Mouse (Mus musculus) gastrocnemius, postnatal 14 days (tissue): Measurements from ENCODE around the gene Lrmda. TPM values are rescaled to one million over a fixed set of nuclear protein-coding genes. Genes with fewer than 3 reads are reported as not detected.

Experiments used
- DNase-seq: peaks from one replicate; pipeline ENCODE4 v3.0.0; 2021; ENCODE audit warnings: mixed read lengths
- intact Hi-C: fragments of 180-260 bp; cut with DNase I; formaldehyde crosslinking; loops from one replicate; pipeline ENCODE4 v1.15.1; 2025; ENCODE audit warnings: low total_unique reads
- total RNA-seq, 2 experiments: library from RNA; stranded (reverse); gene quantifications; 2 replicates each; pipeline ENCODE4 v1.2.3; 2021

The Lrmda gene
- total RNA-seq, 2 experiments from 2014 or later = 1.6 to 1.7 TPM

DNA sequence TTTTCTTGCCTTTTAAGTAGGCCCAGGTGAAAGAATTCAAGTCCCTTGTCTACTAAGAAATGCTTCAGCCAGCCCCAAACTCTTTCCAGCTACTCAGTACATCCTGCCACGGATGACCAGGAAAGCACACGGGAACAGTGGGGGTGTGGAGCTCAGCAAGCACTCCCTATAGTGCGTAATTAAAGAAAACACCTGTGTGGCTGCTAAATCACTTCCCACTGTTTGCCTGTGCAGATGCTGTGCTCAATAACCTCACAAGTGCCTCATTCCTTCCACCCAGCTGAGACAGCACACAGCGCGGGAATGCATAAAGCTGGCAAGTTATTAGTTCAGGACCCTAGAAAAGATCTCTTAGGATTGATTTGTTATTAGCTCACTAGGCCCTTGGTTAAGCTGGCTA, 949.2 kb downstream of the Lrmda start:
- no peak for DNase-seq
- intact Hi-C loops = no loop called here

DNA sequence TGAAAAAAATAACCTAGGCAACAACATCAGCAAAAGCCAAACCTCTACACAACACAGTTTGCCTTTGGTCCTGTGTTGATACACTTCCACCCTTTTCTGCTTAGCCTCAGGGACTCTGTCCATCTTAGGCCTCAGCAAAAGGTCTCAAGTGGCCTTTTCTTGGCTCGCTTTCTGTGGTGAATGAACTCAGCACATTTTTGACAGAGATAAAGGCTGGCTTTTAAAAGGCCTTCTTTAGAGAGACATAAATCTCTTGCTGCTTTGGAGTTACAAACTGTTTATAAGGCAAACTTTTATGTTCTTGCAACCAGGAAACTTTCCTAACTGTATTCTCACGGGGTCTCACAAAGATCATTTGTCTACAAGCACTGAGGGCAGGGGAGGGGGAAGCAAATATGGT, 967.2 kb downstream of the Lrmda start:
- DNase-seq = peak; percentile 35
- intact Hi-C loops = no loop called here

DNA sequence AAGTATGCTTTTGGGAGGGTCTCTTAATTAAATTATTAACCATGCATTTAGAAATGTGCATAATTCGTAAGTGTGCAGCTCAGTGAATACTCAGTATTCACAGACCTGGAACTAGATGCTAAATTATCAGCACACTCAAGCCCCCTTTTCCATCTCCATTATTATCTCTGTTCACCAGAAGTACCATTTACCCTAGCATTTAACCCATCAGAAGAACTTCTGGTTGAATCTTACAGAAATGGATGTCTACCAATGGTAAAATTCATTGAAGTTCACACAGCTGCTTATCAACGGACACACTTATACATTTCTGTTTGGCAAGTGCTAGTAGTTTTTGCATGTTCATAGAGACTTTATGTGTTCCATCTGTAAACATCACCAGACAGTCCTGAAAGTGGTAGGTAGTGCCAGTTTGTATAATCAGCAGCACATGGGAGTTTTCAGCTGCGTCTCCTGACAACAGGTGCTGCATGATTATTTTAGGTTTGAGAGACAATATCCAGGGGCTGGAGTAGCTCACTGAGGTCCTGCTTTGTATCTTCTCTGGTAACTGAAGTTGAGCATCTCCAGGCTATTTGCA, 968.7 kb downstream of the Lrmda start:
- no peak for DNase-seq
- intact Hi-C loops = no loop called here

DNA sequence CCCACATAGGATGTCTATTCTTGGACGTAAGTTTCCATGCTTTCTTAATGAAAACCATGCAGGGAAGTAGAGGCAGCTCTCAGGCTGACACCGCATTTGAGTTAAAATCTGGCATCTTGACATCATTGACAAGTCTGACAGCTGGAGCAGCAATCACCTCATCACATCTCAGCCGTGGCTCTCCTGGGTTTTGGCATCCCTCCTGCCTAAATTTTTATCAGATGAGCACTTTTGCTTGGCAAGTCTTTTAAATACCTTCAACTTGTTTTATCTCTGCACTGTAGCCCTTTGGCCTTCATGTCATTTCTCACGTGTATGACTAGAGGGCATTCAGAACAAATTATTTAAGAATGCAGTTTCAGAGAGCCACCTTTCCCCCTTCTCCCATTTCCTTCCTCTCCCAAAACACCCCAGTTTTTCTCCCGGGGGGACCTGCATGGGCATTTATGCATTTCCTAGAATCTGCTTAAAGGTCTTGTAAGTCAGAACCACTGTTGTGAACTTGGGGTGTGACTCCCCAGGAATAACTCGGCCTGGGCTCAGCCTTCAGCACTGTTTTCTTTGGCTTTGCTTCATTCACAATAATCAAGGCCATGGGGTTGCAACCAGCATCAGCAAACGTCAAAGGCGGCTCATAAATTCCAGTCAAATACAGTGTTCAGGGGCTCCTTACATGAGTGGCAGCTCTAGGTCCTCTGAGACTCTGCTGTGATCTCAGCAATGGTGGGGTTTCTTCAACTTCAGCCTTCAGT, 975.8 kb downstream of the Lrmda start:
- no peak for DNase-seq
- intact Hi-C loops = loop anchor here (10.0 kb wide), 1 partner anchor 59 kb away; no protein-coding TSS in a partner anchor

DNA sequence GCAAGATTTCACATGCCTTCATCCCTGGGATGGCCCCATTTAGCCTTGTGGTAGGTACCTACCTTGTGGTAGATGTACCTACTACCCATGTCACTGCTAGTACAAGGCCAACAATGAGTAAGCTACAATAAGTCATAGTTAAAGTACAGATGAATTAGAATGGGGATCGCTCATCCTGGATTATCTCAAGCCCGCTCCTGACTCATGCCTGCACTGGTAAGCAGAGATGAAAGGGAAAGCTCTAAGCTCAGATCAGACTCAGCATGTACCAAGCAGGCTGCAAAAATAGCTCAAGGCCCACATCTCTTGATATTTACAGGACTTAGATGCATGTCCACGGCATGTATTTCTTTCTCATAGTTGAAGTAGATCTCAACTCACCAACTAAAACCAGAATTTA, 979.4 kb downstream of the Lrmda start:
- no peak for DNase-seq
- intact Hi-C loops = loop anchor here (10.0 kb wide), 1 partner anchor 56 kb away; no protein-coding TSS in a partner anchor

DNA sequence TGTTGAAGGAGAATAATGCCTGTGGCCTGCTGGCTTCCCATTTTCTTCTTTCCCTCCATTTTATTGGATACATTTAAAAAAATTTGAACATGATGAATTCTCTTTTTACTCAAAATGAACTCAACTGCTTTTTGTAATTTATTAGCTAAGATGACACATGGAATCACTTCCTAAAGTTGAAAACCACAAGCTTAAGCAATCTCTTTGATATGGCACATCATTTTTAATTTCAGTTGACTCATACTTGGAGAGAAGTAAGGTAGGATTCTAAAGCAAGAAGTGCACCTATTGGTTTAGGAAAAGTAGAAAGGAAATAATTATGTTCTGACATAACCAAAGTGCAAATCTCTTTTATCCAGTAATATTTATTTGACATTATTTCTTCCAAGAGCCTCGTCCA, 992.5 kb downstream of the Lrmda start:
- intact Hi-C loops = no loop called here
- no peak for DNase-seq

DNA sequence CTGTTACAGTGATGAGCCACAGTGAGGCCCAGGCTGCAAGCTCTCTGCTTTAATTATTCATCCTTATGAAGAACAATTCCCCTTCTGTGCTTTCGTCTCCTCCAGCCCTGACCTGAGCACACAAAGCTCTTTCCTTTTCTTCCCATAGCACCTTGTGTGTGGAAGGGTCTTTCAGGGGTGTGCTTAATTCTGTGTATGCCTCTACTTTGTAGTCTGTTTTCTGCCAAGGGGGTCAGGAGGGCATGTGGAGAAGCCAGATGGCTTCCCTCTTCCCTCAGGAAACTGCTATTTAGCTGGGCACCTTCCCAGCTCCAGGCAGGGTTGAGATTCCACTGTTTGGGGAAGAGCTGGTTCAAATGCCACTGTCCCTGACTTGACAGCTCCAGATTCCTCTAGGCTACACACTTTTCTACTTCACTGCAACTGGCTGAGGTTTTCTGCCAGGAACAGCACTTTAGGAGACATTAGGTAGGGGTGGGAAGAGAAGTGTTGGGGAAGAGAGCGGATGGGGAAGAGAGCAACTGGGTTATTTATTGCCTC, 995.3 kb downstream of the Lrmda start:
- DNase-seq = peak; percentile 8
- intact Hi-C loops = no loop called here

DNA sequence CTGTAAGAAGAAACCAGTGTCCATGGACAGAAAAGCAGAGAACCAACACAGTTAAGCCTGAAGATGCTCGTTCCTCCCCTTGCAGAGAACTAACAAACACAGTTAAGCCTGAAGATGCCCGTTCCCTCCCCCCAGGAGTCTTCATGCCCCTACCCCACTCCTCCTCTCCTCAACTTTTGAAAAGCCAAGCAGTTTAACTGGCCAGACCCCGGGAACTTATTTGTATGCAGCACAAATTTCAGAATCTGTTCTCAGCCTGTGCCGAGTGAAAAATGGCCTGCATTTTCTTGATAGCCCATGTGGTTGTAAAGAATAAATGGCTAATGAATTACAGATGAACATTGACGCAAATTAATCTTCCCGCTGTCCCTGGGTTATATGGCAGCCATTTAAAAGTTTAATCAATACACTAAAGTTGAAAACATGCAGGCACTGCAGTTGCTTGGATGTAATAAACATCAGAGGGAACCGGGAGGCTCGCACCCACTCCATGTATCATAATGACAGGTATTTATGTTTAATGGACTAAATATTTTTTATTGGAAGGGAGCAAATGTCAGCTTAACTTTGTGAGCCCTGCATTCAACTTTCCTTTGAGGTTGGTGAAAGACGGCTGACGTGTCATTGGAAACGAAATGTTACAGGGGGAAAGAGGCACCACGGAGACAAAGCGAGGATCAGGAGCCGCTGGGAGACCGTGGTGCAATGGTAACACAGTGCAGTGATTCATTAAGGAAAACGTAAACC, 996.0 kb downstream of the Lrmda start:
- intact Hi-C loops = no loop called here
- DNase-seq = no peak

DNA sequence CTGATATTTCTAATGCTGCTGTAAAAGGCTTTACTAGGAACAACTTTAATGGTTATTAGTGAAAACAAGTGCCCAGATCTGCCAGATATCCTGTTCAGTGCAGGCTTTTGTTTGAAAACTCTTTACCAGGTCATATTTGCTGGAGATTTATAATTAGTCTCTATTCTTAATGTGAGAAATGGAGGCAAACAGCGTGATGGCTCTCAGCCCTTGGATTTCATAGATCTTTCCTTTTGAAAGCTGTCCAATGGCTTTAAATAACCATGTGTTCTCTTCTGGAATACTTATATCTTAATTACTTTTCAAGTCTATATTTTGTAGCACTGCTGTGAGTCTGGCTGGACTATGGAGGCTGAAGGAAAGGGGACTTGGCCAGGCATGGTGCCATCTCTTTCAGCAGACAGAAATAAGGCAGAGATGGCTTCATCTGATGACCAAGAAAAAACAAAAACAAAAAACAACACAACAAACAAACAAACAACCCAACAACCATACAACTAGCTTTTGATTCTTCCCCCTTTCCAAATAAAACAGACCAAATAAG, 996.6 kb downstream of the Lrmda start:
- intact Hi-C loops = no loop called here

DNA sequence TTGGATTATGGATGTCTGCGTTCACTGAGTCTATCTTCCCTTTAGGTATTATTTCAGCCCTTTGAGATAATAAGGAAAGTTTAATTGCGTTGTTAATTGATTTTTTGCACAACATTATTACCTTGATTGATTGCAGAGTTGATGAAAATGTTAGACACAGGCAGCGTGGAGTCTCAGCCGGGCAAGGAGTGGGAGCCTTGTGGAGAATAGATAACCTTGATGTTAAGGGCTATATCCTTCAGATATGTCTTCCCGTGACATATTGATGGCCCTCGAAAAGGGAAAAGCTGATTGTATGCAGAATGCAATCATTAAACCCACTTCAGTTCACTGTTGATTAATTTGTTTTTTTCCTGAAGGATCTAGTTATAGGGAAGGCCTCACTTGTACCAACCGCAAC, 1021.5 kb downstream of the Lrmda start:
- no peak for DNase-seq
- intact Hi-C loops = loop anchor here (10.0 kb wide), 2 partner anchors 226 to 1056 kb away; partner anchors contain the start of gene Zfp503

More for the DNA sequence above, 996.6 kb downstream of the Lrmda start:
- no peak for DNase-seq

DNA sequence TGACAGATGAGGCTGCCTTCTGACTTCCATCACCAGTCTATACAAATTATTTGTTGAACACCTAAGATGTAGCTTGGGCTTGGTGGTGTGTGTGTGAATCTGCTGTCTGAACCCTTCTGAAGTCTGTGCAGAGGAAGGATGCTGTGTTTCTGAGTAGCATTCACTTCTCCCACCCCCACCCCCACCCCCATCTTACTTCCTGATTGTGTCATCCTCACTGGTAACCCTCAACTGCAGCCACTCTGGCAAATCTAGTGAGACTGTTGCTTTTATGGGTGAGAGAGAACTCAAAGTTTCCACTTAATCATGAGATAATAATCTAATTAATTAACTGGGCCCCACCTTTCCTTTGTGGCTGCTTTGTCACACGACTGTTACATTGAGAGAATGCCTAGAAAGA, 1025.8 kb downstream of the Lrmda start:
- no peak for DNase-seq
- intact Hi-C loops = loop anchor here (10.0 kb wide), 2 partner anchors 231 to 1061 kb away; partner anchors contain the start of gene Zfp503

DNA sequence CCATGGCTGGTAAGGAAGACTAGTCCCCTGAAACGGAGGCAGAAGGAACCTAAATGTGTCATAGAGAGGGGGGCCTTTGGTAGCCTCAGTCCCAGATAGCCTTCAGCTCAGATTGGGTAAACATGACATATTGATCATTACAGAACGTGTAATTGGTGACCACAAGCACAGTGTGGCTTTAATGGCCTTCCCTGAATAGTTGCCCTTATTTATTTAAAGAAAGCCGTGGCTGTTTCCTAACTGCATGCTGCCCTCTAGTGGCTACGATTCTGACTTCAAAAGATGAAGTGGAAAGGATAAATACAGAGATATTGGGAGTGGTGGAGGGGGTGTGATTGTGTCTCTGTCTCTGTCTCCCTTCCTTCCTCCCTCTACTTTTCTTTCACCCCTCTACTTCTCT, 1026.8 kb downstream of the Lrmda start:
- intact Hi-C loops = loop anchor here (10.0 kb wide), 2 partner anchors 232 to 1062 kb away; partner anchors contain the start of gene Zfp503
- DNase-seq = peak; percentile 60

DNA sequence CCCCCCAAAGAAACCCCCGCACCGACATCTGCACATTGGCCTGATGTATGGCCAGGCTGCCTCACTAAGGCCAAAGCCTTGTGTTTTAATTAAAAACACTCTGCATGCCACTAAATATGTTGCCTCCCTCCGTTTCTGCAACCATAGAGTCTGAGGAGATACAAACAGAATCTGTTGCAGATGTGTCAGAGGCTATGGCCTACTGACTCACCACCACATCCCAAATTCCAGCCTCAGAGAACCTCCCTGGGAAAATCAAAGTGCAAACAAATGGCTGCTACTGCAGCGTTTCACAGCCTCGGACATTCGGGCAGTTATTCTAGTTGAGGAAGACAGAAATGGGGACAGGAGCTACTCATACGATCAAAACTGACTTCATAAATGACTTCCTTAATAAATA, 1031.9 kb downstream of the Lrmda start:
- intact Hi-C loops = loop anchor here (10.0 kb wide), 1 partner anchor 57 kb away; no protein-coding TSS in a partner anchor
- no peak for DNase-seq

DNA sequence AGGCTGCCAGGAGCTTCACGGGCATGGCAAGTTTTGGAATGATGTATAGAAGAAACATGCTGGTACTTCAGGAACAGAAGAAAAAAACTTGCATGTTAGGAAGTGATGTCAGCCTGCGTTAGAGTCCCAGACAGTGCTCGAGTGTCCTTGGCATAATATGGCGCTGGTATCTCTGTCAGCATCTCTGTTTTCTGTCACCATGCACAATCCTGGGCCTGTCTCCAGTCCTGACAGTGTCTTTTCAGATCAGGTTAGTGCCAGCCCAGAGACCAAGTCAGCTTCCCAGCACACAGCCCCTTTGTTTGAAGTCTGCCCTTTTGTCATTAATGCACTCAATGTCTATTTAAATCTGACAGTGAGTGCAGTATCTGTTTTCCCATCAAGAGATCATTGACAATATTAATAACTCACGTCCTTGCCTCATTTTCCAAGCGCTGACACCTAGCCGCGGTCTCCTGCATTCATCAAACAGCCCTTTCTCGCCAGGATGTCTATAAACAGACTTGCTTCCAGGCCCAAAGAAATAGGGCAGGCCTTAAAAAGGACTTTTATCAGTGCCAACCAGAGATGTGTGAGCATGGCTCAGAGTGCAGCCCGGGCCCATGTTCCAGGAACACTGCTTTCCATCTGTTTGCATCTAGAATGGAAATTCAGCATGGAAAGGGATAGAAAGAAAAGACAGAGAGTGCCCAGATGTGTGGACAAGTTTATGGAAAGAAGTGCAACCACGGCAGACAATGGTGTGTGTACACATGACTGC, 1033.5 kb downstream of the Lrmda start:
- no peak for DNase-seq
- intact Hi-C loops = loop anchor here (10.0 kb wide), 1 partner anchor 58 kb away; no protein-coding TSS in a partner anchor

DNA sequence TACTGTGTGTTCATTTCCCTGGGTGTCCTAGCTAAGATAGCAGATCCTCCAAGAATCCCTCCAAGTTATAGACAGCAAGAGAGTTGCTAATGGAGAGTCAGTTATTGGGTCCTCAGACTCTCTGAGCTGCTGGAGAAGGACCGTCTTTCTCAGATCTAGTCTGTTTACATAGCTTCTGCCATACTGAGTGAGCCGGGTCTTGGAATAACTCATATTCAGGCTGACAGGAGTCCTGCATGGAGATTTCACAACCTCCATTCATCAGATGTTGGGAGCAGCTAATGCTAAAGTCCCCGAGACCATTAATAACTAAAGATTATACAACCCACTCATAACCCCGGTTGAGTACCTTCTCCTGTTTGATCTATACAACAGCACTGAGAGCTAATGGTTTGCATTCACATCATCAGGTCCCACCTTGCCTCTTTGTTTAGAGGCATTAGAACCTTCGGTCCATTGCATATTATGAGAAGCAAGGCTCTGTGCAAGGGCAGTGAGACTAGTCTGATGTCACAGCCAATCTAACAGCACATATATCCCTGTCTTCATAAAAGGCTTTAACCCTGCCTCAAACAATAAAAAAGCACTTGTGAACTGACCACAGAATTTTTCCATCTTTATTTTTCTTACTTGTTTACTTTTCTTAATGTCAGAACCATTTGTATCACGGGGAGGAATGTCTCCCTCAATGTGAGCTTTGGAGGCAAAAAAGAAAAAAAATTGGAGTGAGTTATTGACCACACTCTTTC, 1037.9 kb downstream of the Lrmda start:
- DNase-seq = no peak
- intact Hi-C loops = loop anchor here (10.0 kb wide), 1 partner anchor 63 kb away; no protein-coding TSS in a partner anchor

DNA sequence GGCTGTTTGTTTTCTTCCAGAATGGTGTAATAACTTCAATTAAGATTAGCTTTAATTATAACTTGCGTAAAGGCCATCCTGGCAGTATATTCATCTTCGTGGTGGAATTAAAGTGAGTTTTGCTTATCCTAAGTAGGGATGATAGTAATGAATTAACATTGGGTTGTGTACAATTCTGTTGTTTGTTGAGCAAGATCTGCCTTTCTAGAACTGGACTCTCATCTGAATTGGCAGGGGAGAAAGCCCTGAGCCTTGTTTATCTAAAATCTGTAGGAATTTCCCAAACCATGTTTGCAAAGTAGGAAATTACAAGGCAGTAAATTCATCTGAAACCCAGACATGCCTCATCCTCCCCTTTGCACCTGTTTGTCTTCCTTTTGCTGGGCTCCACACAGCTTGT, 1038.5 kb downstream of the Lrmda start:
- no peak for DNase-seq
- intact Hi-C loops = loop anchor here (10.0 kb wide), 1 partner anchor 63 kb away; no protein-coding TSS in a partner anchor

DNA sequence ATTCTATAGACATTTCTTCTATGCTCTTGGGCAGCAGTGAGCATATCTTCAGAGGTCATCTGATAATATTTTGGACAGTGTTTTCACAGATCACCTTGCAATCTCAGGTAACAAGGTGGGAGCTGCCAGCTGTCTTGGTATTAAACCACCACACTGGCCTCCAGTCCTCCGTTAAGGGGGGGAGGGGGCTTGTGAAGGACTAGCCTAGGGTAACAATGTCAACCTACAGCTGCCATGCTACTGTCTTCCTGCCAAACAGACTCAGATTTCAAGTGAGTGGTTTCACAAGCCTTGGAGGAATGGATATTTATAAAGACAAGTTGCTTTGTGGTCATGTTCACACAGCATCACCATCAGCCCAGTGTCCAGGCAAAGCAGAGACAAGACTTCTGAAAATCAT, 1059.2 kb downstream of the Lrmda start:
- intact Hi-C loops = loop anchor here (10.0 kb wide), 1 partner anchor 464 kb away; no protein-coding TSS in a partner anchor
- no peak for DNase-seq

DNA sequence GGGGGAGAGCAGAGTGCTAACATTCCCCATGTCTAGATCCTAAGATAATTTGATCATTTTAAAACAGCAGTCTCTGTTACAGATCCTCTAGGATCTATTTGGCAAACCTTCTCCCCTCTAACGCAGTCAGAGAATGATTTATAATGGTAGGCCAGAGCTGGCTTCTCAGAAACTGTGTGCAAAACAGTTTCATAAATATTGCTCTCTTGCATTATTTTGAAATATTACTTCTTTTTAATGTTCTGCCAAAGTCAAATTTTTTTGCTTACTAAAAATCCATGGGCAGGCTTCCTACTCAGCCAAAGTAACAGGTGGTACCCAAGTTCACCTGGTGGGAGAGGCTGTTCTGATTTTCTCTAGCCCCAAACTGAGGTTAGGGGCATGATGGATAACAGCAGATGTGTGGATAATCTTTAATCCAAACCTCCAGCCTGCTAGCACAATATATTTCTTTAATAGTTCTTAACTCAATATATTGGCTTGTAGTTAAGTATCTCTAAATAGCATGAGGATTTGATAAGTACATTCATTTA, 1064.8 kb downstream of the Lrmda start:
- intact Hi-C loops = no loop called here

More for the DNA sequence above, 1064.8 kb downstream of the Lrmda start:
- no peak for DNase-seq
